Mouse (Mus musculus): ENCODE measurements around the gene Myl7. TPM values are rescaled to one million over a fixed set of nuclear protein-coding genes. Genes with fewer than 3 reads are reported as not detected.

Myl7 gene
- total and polyA plus RNA-seq, 2 experiments = 0.64 to 0.65 TPM

GRCm38 (mm10) chr11:5858723-5859122 is 39.9 kb downstream of the Myl7 start:
- no peaks in the 10 kb centered on the region for H3K79me2 ChIP-seq (ENCODE audit: control insufficient read depth, insufficient read depth, low read length)
- DNase-seq (ENCODE audit: extremely low read depth, low read depth, low spot score) = no peak
- TF ChIP-seq CTCF (IDR thresholded peaks at IDR 0.05; ENCODE audit: low read depth, low read length) (peak; percentile 40; the same call in 1 of the 2 replicates), POLR2A (IDR thresholded peaks at IDR 0.05; ENCODE audit: extremely low read depth, insufficient read depth, low read length) (no peak)
- no peaks in the 10 kb centered on the region for H3K36me3 ChIP-seq (ENCODE audit: control insufficient read depth, insufficient read depth, low read length)
- peaks cover 2% of the 10 kb centered on the region; the same call in 1 of the 2 replicates for H3K27me3 ChIP-seq (ENCODE audit: control insufficient read depth, insufficient read depth, low read length)
- H3K4me1 ChIP-seq (ENCODE audit: control insufficient read depth, insufficient read depth, low read length) = no peaks in the 10 kb centered on the region
- H3K27ac ChIP-seq (replicated peaks; ENCODE audit: insufficient read depth, low read depth, low read length) = no peak overlapping the region
- H3K9ac ChIP-seq (ENCODE audit: low read depth, low read length) = no peak overlapping the region
- WGBS = 89% methylated on average over 1 of the region's 1 CpGs
- H3K4me3 ChIP-seq (ENCODE audit: insufficient read depth, low read depth, low read length) = no peak overlapping the region

GRCm38 (mm10) chr11:5856479-5857130 is 42.0 kb downstream of the Myl7 start:
- Histone ChIP-seq H3K27me3 (ENCODE audit: control insufficient read depth, insufficient read depth, low read length) (no peaks in the 10 kb centered on the region), H3K9ac (ENCODE audit: low read depth, low read length) (no peak overlapping the region), H3K27ac (replicated peaks; ENCODE audit: insufficient read depth, low read depth, low read length) (no peak overlapping the region), H3K79me2 (ENCODE audit: control insufficient read depth, insufficient read depth, low read length) (no peaks in the 10 kb centered on the region), H3K4me3 (ENCODE audit: insufficient read depth, low read depth, low read length) (no peak overlapping the region), H3K36me3 (ENCODE audit: control insufficient read depth, insufficient read depth, low read length) (no peaks in the 10 kb centered on the region), H3K4me1 (ENCODE audit: control insufficient read depth, insufficient read depth, low read length) (no peaks in the 10 kb centered on the region)
- 91% methylated on average over 8 of the region's 8 CpGs for WGBS
- no peak for DNase-seq (ENCODE audit: extremely low read depth, low read depth, low spot score)
- TF ChIP-seq CTCF (IDR thresholded peaks at IDR 0.05; ENCODE audit: low read depth, low read length) = no peak
- no peak for TF ChIP-seq POLR2A (IDR thresholded peaks at IDR 0.05; ENCODE audit: extremely low read depth, insufficient read depth, low read length)

GRCm38 (mm10) chr11:5855902-5856301 is 42.7 kb downstream of the Myl7 start:
- no peak for TF ChIP-seq POLR2A (IDR thresholded peaks at IDR 0.05; ENCODE audit: extremely low read depth, insufficient read depth, low read length)
- TF ChIP-seq CTCF (IDR thresholded peaks at IDR 0.05; ENCODE audit: low read depth, low read length) = no peak
- no peak for DNase-seq (ENCODE audit: extremely low read depth, low read depth, low spot score)
- H3K27ac ChIP-seq (replicated peaks; ENCODE audit: insufficient read depth, low read depth, low read length) = no peak overlapping the region
- WGBS = 68% methylated on average over 7 of the region's 7 CpGs
- no peaks in the 10 kb centered on the region for H3K79me2 ChIP-seq (ENCODE audit: control insufficient read depth, insufficient read depth, low read length)
- H3K4me3 ChIP-seq (ENCODE audit: insufficient read depth, low read depth, low read length) = no peak overlapping the region
- no peaks in the 10 kb centered on the region for H3K36me3 ChIP-seq (ENCODE audit: control insufficient read depth, insufficient read depth, low read length)
- H3K9ac ChIP-seq (ENCODE audit: low read depth, low read length) = no peak overlapping the region
- no peaks in the 10 kb centered on the region for H3K27me3 ChIP-seq (ENCODE audit: control insufficient read depth, insufficient read depth, low read length)
- H3K4me1 ChIP-seq (ENCODE audit: control insufficient read depth, insufficient read depth, low read length) = no peaks in the 10 kb centered on the region

GRCm38 (mm10) chr11:5855481-5855880 is 43.1 kb downstream of the Myl7 start:
- no peaks in the 10 kb centered on the region for H3K27me3 ChIP-seq (ENCODE audit: control insufficient read depth, insufficient read depth, low read length)
- H3K36me3 ChIP-seq (ENCODE audit: control insufficient read depth, insufficient read depth, low read length) = no peaks in the 10 kb centered on the region
- H3K9ac ChIP-seq (ENCODE audit: low read depth, low read length) = no peak overlapping the region
- no peak overlapping the region for H3K27ac ChIP-seq (replicated peaks; ENCODE audit: insufficient read depth, low read depth, low read length)
- TF ChIP-seq CTCF (IDR thresholded peaks at IDR 0.05; ENCODE audit: low read depth, low read length) (no peak), POLR2A (IDR thresholded peaks at IDR 0.05; ENCODE audit: extremely low read depth, insufficient read depth, low read length) (no peak)
- no peak overlapping the region for H3K4me3 ChIP-seq (ENCODE audit: insufficient read depth, low read depth, low read length)
- no peak for DNase-seq (ENCODE audit: extremely low read depth, low read depth, low spot score)
- no peaks in the 10 kb centered on the region for H3K79me2 ChIP-seq (ENCODE audit: control insufficient read depth, insufficient read depth, low read length)
- no peaks in the 10 kb centered on the region for H3K4me1 ChIP-seq (ENCODE audit: control insufficient read depth, insufficient read depth, low read length)

- Histone ChIP-seq H3K27me3 (ENCODE audit: control insufficient read depth, insufficient read depth, low read length) (no peaks in the 10 kb centered on the region), H3K4me1 (ENCODE audit: control insufficient read depth, insufficient read depth, low read length) (no peaks in the 10 kb centered on the region), H3K9ac (ENCODE audit: low read depth, low read length) (no peak overlapping the region), H3K79me2 (ENCODE audit: control insufficient read depth, insufficient read depth, low read length) (no peaks in the 10 kb centered on the region), H3K4me3 (ENCODE audit: insufficient read depth, low read depth, low read length) (no peak overlapping the region), H3K36me3 (ENCODE audit: control insufficient read depth, insufficient read depth, low read length) (no peaks in the 10 kb centered on the region), H3K27ac (replicated peaks; ENCODE audit: insufficient read depth, low read depth, low read length) (no peak overlapping the region)
- TF ChIP-seq CTCF (IDR thresholded peaks at IDR 0.05; ENCODE audit: low read depth, low read length) (no peak), POLR2A (IDR thresholded peaks at IDR 0.05; ENCODE audit: extremely low read depth, insufficient read depth, low read length) (no peak)
- WGBS = 59% methylated on average over 1 of the region's 1 CpGs
- no peak for DNase-seq (ENCODE audit: extremely low read depth, low read depth, low spot score)
These were observed 46.3 kb downstream of the Myl7 start for GRCm38 (mm10) chr11:5852314-5852713.

GRCm38 (mm10) chr11:5851021-5851736 is 47.4 kb downstream of the Myl7 start:
- H3K79me2 ChIP-seq (ENCODE audit: control insufficient read depth, insufficient read depth, low read length) = no peaks in the 10 kb centered on the region
- TF ChIP-seq CTCF (IDR thresholded peaks at IDR 0.05; ENCODE audit: low read depth, low read length) (no peak), POLR2A (IDR thresholded peaks at IDR 0.05; ENCODE audit: extremely low read depth, insufficient read depth, low read length) (no peak)
- DNase-seq (ENCODE audit: extremely low read depth, low read depth, low spot score) = no peak
- no peaks in the 10 kb centered on the region for H3K27me3 ChIP-seq (ENCODE audit: control insufficient read depth, insufficient read depth, low read length)
- no peaks in the 10 kb centered on the region for H3K36me3 ChIP-seq (ENCODE audit: control insufficient read depth, insufficient read depth, low read length)
- 74% methylated on average over 4 of the region's 4 CpGs for WGBS
- 0 out of 2 replicates have a peak, but pooled peaks cover 2% of the 10 kb centered on the region for H3K4me1 ChIP-seq (ENCODE audit: control insufficient read depth, insufficient read depth, low read length)
- no peak overlapping the region for H3K27ac ChIP-seq (replicated peaks; ENCODE audit: insufficient read depth, low read depth, low read length)
- no peak overlapping the region for H3K9ac ChIP-seq (ENCODE audit: low read depth, low read length)
- H3K4me3 ChIP-seq (ENCODE audit: insufficient read depth, low read depth, low read length) = no peak overlapping the region
